Mouse (Mus musculus) lung, postnatal 4 days (tissue): ENCODE measurements around the gene Fem1a.

Experiments
- DNase-seq, 2 experiments: peaks; one replicate each; pipeline ENCODE4 v3.0.0; 2021

Gene Fem1a

DNA sequence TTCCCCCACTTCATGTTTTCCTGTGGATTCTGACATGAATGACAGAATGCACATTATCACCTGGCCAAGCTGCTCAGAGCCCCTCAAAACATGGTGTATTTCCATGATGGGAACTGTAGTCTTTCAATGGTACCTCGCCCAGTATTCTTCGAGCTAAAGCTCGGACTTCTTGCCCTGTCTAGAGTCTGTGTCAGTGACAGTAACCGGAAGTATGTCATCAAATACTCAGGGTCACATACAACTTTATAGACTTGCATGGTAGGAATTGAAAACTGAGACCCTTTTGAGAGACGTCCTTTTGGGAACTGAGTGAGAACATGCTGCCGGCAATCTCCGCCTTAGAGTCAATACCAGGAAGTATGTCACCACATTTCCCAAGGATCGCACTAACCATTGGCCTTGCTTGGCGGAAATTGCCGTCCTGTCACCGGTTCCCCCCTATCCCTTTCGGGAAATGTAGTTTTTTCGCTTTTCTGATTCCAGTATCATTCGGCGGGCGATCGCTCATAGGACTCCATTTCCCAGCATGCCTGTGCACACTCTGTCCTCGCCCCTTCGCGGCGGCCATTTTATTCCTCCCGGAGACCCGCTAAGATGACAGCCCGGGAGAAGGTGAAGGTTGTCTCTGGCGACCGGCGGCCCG is at the start of gene Fem1a:
Gene Fem1a (plus strand): TSS at position 572 of the 643 bp plus-strand sequence.
- peak; percentile 94 to 96 for DNase-seq

DNA sequence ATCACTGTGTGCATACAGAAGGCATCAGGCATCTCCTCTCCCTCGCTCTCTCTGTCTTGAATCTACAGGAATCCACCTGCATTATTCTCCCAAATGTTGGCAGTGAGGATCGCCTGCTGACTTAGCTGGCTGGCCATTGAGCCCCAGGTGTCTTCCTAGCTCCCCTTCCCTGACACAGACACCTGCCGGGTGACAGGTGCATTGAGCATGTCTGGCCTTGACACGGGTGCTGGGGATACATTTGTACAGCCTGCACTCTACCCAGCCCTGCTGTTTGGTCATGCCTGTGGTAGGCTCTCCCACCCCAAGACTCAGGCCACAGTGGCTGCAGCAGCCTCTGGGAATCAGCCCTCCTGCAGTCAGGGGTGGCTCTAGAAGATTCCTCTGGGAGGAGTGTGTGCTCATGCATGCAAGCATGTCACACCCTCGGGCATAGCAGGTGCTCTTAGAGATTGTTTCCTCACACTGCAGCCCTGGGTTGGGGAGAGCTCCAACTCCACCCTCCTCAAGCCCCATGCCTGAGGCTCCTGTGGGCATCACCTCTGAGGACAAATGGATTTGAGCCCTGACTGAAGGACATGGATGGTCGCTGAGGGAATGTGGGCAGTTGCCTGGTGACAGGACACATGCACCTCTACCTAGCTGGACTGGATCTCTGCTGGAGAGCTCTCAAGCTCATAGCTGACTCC is 49.5 kb upstream of the Fem1a start:
- DNase-seq = peak in 1 of 2 experiments; percentile 49

DNA sequence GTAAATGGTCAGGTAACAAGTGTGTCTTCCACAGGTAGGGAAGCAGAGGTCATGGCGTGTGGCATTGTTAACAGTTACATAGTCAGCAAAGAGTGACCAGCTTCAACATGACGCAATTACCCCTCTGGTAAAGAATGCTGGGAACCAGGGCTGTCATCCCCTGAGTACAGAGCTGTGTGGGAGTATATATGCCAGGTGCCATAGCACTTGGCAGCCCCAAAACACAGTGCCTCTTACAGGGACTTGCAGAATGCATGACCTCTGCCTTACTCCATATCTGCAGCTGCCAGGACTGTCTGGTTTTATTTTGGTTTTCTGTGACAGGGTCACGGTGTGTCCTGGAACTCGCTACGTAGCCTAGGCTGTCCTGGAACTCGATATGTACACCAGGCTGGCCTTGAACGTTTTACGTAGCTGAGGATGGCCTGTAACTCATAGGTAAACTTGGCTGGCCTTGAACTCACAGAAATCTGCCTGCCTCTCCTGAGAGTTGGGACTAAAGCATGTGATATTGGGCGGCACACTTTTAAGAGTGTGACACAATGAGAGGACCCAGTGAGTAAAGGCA is 48.6 kb upstream of the Fem1a start:
- DNase-seq = no peak

DNA sequence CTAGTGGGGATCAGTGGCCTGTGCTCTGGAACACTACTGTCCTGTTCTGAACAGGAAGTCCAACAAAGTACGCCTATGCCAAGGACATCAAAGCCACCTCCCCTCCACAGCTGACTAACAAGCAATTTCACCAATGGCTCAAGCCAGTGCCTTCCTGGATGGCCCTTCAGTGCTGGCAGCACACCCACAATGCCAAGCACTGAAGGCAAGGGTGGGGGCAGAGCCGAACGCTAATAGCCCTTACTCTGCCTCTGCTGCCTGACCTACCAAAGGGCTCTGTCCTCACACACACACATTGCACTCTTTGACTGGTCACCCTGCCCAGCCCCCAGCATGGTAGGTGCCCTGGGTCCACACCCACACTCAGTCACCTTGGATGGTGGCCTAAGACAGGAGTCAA is 47.8 kb upstream of the Fem1a start:
- DNase-seq = peak; percentile 65 to 87

DNA sequence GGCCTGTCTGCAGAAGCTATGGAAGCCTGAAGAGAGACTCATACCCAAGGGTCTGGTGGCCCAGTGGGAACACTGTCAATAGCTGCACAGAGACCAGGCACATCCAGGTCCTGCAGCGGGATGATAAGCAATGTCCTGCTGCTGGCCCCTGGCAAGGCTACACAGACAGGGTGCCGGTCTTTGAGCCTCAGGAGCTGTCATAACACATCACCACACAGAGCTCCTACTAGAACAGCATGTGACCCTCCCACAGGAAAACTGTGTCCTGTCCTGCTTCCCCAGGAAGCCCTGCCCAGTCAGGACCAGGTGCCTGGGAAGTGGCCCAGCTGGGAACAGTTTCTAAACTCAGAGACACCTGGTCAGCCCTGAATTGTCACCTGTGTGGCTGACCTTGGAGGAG is 45.5 kb upstream of the Fem1a start:
- peak in 1 of 2 experiments; percentile 27 for DNase-seq

DNA sequence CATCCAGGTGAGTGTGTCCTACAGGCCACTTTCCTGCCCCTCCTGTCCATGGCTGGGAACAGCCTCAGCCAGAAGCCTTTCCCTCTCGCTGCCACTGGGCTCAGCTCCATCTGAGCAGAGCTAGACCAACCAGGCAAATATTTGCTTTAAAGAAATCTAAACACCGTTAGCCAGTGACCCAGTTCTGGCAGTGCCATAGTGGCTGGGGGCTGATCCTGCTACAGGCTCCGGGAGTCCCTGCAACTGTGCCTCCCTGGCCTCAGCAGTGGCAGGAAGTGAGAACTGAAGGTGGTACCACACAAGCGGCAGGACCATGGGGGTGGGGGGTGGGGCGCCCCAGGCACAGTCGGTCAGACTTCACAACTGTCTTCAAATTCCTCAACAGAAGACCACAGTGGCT is 43.9 kb upstream of the Fem1a start:
- peak; percentile 36 to 60 for DNase-seq

DNA sequence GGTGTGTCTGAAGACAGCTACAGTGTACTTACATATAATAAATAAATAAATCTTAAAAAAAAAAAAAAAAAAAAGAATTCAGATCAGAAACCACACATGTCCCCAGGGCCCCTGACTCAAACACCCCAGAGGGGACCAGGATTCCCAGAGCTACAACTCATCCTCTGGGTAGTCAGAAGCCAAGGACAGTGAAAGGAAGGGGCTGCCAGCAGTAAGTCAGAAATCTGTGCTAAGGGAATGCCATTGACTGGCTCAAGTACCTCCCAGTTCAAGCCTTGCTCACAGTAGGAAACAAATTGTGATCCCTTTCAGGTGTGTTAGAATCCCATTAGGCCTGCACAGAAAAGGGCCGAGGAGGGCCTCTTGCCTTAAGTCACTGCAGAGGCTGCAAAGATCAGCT is 42.4 kb upstream of the Fem1a start:
- DNase-seq = no peak

DNA sequence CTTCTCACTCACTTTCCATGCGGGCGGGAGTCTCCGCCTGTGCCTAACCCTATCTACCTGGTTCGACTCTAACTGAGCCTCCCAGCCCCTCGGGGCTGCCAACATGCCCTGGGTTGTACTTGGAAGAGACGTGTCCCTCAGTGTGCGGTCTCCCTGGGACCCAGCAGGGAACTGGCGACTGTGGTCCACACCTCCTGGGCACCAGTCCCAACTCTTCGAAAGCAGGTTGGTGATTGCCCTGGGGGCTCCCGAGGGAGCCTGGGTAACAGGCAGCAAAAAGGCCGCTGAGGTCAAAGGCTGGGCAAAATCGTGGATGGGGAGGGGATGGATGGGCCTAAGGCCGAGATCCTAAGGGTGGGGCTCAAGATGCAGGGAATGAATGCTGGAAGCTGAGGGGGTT is 38.9 kb upstream of the Fem1a start:
- DNase-seq = peak in 1 of 2 experiments; percentile 27

DNA sequence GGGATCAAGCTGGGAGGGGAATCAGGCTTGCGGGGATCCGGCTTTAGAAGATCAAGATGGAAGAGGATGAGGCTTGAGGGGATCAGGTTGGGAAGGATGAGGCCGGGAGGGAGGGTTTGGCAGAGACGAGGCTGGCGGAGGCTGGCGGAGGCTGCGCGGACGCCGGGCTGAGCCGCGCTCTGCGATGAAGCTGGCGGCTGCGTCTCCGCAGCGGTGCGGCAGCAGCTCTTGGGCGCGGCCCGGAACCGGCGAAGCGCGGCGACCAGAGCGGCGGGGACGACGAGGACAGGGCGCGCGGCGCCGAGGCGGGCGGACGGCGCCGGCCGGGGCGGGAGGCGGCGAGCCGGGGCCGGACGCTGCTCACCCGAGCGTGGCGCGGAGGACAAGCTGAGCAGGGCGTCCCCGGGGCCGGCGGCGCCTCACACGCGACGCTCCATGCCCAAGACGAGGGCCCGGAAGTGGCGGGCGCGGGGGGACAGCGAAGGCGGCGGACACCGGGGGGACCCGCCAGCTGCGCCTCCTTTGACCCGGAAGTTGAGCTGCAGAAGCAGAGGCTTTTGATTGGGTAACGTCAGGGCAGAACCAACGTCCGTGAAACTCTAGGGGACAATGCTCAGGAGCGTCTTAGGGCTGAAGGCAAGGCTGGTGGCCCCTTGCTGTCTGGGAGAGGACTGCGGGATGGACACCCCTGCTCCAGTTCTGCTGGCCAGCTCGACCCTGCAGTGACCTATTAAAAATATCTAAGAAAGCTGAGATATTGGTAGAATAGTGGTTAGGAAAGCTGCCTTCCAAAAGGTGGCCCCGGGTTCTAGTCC is 38.0 kb upstream of the Fem1a start, which contains the start of gene Dpp9:
Gene Dpp9 (minus strand): TSS at position 529 of the 815 bp plus-strand sequence.
- peak; percentile 92 to 96 for DNase-seq

DNA sequence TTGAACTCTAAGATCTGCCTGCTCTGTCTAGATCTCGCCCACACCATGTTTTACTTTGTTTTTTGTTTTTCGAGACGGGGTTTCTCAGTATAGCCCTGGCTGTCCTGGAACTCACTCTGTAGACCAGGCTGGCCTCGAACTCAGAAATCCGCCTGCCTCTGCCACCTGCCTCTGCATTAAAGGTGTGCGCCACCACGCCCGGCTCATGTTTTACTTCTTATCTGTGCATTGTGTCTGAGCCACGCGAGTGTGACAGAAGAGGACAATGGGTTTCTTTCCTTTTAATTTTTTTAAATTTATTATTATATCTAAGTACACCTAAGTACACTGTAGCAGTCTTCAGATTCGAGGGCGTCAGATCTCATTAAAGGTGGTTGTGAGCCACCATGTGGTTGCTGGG is 37.4 kb upstream of the Fem1a start:
- no peak for DNase-seq

DNA sequence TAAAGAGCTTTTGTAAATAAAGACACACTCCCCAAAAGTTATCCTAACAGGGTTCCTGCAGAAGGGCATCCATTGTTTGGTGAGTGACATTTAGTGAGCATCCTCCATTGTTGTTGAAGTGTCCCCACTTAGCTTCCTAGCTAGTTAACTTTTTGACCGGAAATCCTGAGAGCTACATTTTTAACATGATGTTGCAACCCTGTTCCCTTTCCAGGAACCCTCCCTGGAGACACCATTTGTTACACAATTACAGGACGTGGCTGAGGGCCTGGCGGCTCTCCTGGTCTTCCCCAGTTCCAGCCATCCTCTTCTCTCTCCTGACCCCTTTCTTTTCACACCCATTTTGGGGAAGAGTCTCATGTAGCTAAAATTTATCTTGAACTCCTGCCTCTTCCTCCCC is 36.8 kb upstream of the Fem1a start:
- peak; percentile 50 to 62 for DNase-seq

DNA sequence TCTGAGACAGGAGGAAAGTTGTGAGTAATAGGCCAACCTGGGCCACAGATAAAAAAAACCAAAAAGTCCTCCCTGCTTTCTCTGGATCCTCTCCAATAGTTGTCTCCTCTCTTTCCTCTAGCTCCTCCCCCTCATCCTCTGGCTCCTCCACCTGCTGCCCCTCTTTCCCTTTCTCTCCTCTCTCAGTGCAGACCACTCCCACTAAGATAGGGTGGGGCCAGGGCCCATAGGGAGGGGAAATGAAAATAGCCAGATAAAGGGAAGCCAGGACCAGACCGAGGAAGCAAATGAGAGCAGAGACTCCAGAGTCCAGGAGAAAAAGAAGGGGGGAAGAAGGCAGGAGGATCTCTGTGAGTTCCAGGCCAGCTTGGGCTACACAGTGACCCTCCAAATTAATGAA is 31.7 kb upstream of the Fem1a start:
- DNase-seq = no peak

DNA sequence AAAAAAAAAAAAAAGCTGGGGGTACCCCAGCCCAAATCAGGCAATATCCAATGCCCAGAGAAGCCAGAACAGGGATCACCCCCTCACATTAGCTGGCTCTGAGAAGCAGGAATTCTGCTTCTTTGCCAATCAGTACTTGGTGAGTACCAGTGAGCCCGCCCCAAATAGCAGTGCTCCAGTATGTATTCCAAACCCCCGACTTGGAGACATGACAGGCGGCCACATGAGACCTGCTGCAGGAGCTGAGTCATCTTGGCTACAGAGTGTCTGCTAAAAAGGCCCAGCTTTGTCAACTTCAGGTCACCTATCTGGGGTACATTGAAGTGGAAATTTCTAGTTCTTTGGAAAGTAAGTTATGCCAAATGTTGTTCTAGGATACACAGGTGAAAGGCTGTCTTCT is 30.0 kb upstream of the Fem1a start:
- DNase-seq = no peak

DNA sequence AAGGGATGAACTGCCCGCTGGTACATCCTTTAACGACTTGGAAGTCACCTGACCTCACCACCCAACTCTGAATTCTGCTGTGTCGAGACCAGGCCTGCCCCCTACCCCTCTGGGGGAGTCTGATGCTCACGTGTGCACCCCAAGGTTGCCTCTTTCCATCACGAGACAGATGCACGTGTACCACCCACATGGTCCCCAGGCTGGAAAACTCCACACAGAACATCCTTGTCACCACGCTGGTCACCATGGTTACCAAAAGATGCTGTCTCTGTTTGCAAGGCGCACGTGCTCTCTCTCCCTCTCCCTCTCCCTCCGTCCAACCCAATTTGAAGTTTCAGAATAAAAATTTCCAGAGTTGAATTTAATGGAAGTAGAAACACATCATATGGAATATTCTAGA is 26.7 kb upstream of the Fem1a start:
- DNase-seq = no peak

DNA sequence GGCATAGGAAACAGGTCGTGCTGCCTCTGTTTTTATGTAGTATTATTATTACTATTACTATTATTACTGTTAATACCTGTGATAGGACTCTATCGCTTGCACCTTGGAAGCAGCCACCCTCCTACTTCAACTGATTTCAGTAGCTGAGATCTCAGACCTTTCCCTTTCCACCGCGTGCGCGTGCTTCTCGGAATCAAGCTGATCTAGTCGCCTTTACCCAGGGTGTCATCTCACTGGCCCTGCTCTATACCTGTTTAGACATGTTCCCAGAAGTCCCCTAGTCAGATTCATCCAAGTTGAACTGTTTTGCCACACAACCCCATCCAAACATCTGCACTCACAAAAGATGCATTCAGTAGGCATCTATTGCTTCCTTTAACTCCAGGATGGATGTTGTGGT is 23.2 kb upstream of the Fem1a start:
- no peak for DNase-seq

DNA sequence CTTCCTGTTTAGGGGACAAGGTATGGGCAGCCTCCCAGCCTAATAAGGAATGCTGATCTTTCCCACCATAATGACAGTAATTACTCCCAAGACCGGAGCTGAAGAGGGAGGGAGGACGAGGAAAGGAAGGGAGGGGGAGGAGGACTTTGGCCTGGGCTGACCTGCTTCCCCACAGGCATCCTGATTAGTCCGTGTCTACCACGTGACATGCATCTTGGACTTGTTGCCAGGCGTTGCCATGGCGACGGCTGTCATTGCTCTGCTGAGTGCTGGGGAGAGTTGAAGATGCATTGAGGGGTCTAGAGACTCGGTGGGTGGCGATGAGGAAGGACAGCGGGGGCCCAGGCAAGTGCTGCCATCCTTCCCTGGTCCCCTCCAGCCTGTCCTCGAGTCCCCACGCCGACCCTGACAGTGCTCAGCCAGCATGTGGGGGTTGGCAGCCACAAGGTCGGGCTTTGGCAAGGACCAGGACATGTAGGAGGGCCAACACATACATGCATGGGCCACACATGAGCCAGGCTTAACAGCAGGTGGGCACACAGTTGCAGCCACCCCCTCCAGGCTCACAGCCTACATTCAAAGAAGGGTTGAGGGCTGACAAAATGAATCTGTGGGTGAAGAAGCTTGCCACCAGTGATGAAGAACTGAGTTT is 22.7 kb upstream of the Fem1a start:
- DNase-seq = peak; percentile 28 to 62

DNA sequence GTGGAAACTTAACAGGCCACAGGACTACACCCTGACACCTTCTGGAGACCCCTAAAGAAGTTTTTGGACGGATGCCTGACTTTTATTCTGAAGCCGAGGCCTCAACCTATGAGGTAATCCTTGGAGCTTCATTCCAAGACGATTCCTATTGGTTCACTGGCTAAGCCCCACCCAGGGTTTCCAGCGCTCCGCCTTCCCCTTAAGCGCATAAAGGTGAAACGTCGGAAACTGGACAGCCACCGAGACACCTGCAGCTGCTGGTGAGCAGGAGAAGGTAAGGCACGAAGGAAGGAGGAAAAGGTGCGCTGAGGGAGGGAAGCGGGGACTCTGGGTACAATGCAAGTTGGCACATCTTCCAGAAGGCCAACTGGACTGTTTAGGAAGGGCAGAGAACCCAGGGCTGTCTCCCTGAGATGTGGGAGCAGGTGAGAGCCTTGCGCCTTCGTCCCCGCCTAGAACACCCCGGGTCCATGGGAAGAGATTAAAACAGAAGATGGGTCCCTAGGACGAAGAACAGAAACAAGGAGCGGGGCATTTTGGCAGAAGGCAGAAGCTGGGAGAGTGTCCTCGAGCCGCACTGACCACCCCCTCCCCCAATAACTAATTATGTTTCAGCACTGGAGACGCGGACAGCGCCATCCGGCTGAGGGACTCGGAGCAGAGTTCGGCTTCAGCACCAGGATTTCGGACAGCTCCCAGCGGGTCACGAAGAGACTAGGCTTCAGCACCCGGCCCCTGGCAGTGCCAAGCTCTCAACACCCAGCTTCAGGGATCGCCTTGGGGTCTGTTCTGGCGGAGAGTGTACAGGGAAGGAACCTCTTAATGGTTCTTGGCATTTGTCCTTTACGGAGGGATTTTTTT is 14.8 kb upstream of the Fem1a start:
- peak; percentile 89 to 93 for DNase-seq

DNA sequence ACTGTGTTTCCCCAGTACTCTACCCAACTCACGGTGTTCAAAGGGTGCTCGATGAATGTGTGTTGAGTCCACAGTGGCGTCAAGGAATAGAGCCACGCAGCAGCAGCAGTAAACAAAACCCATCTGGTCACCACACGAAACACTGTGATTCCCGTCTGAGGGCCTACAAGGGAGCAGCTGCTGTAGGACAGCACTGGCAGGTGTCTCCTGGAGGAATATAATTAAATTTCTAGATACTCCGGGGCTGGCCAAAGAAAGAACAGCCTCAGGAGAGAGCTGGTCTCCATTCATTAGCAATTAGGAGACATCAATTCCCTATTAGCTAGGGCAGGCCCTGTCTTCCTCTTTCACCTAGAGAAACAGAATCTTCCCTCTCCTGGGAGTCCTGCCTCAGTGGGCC is 11.0 kb upstream of the Fem1a start:
- no peak for DNase-seq

DNA sequence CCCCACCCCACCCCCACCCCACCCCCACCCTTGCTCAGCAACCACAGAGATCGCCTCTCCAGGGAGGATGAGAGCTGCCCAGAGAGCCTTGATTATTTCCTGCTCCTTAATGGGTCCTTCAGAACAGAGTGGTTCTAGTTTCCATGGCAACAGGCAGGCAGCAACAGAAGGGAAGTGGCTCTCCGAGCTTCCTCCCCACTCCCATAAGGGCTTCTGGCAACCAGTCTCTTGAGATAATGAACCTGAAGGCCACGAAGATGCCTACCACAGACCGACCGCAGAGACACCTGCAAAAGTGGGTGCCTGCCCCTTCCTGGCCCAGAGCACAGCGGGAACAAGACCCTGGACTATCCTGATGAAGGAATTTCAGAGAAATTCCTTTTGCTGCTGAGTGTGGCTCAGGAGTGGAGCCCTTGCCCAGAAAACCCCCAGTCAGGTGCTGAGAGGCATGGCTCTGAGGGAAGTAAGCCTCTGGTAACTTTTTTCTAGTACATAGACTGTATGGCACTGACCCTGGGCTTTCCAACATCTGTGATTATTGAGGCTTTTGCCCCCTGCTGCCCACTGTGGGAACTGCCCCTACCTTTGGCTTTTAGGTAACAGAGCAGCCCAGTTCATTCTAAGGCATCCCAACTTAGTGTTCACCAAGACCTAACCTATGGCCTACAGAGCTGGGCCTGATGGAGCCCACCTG is 5.3 kb upstream of the Fem1a start:
- DNase-seq = peak; percentile 78 to 82

DNA sequence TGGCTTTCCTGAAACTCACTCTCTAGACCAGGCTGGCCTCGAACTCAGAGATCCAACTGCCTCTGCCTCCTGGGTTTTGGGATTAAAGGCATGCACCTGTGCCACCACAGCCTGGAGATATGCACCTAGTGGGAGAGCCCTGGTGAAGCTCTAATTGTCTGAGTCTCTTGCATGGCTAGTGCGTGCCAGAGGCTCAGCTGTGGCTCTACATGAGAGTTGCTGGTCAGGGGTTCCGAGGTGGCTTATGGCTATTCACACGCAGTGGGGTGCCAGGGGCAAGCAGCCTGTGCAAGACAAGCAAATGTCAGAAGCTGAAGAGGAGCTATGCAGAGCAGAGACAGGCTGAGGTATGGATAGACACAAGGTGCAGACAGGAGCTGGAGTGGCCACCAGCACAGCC is 1.9 kb upstream of the Fem1a start:
- DNase-seq = no peak

DNA sequence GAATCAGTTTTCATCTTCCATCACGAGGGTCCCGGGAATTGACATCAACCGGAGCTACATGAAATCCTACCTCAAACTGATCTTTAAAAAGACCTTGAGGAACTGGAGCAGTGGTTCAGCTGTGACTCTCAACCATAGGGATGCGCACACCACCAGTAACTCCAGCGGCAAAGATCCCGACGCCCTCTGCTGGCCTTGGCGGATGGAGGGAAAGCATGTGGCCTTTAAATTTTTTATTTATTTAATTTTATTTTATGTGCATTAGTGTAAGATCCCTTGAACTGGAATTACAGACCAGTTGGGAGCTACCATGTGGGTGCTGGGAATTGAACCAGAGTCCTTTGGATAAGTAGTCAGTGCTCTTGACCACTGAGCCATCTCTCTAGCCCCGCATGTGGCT is 1.2 kb upstream of the Fem1a start:
- DNase-seq = peak; percentile 53 to 57
